Mouse (Mus musculus): ENCODE results near the gene Mrps24.

Gene Mrps24

DNA sequence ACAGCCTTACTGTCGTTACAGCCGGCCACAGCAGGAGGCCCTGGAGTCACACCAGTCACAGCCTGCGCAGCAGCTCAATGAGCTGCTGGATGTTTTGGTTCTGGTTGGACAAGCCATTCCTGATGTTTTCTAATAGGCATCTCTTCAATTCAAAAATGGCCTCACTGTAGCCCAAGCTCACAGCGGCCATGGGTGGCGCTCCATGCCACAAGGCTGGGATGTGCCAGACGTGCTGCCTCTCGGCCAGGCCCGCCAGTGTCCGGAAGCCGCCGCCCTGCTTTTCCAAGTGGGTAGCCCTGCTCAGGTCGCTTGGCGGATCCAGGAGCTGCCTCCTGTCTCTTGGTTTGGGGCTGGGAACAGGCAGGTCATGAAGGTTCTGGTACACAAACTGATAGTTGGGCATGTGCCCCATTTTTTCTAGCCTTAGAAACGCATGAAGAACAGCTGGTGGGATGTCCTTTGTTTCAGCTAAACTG, at the start of gene Mrps24:
Mrps24 (minus strand) TSS at position 51 of the 476 bp plus-strand sequence.
- no peak for DNase-seq

DNA sequence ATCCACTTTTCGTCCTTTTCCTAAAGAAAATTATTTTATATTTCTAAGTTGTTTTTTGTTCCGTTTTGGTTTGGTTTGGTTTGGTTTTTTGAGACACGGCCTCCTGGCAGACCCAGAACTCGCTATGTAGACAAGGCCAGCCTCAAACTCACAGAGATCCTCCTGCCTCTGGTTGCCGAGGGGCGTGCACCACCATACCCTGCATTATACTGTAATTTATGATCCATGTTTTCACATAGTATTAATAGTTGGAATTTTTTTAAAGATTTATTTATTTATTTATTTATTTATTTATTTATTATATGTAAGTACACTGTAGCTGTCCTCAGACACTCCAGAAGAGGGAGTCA, 47.1 kb upstream of the Mrps24 start:
- no peak for DNase-seq

DNA sequence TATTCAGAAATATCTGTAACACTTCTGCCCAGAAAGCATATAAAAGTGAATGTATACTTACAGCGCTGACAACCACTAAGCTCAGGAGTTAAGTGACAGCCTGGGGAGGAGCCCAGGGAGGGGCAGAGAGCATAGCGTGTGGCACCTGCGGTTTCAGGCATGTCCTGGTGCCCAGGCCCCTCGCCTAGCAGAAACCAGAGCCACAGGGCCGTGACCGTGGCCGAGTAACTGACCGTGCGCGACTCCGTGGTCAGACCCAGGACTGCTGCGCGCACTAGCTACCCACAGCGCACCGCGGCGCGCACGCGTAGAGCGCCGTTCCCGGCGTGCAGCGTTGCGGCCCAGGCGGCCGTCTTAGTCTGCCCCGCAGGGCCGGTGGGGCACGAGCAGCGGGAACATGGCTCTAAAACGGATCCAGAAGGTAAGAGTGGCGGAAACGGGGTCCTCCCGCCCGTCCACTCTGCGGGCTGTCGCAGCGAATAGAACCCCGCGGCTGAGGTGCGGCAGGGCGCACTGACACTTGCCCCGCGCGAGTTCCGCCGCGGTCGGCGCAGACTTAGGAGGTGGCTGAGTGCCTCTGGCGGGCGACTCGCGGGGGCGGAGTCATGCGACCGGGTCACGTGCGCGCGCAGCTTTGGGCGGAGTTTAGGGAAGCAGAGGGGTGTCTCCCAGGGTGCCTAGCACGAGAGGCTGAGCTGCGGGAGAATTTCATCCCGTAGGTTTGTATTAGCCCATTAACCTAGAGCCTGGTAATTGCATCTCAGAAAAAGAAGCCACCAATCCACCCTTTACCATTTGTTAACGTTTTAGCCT, 46.5 kb upstream of the Mrps24 start, which contains the start of gene Urgcp:
Urgcp (minus strand) TSS at position 557 of the 813 bp plus-strand sequence.
- DNase-seq = peak; percentile 92 to 95

DNA sequence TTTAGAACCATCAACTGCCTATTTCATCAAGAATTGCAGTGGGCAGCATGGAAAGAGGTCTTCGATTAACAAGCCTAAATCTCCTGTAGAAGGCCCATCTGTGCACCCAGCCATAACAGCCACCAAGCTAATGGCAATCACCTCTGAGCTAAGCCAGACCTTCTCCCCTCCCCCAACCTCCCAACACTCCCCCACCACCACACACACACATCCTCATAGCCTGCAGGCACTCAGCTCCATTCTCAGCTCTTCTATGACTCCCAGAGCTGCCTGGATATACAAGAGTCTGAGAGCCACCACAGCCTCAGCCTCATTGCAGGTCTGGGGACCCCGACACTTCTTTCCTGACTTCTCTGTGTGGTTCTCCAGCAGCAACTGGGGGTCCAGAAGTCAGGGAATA, 38.3 kb upstream of the Mrps24 start:
- DNase-seq = no peak

DNA sequence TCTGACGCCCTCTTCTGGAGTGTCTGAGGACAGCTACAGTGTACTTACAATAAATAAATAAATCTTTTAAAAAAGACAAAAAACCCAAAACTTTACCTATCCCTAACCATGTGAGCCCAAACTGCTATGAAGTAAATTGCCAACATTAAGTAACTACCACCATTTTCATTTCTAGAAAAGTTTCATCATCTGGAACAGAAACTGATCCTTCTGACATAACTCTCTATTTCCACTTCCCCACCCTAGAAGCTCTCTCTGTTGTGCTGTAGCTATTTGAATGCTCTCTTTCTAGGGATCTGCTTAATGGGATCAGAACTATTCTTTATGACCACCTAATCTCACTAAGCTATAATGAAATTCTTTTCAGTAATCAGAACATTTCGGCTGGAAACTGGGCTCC, 29.5 kb upstream of the Mrps24 start:
- no peak for DNase-seq

DNA sequence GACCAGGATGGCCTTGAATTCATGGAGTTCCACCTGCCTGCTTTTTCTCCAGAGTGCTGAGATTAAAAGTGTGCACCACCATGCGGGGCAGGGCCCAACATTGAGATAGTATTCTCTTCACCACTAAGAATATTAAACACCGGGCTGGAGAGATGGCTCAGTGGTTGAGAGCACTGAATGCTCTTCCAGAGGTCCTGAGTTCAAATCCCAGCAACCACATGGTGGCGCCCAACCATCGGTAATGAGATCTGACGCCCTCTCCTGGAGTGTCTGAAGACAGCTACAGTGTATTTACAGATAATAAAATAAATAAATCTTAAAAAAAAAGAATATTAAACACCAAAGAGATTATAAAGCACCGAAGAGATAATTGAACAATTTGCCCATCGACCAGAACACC, 26.6 kb upstream of the Mrps24 start:
- peak; percentile 29 to 56 for DNase-seq

DNA sequence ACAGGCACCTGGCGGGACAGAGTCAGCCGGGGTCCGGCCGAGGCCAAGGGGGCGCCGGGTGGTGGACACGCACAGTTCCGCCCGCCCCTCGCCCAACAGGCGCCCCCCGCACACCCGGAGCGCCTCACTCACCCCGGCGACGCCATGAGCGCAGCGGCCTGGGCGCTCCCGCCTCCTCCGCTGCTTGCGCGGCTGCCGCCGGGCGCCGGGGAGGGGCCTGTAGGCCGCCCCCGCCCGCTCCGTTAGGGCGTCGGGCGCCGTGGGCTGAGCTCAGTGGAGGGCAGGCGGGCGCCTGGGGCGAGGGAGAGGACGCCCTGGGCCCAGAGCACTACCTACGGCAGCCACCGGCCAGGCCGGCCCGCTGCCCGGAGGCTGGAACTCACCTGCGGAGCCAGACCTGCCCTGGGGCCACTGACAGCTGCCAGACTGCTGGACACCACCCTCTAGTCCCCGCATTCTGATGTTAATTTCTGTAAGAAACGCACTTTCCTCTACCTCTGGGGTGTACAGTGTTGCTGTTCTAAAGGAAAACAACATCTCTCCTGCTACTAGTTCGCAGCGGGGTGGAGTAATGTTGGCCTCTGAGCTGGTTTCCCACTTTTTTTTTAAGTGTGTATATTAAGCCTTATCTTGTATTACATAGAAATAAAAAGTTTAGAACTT, 25.6 kb upstream of the Mrps24 start:
- peak; percentile 70 to 79 for DNase-seq

DNA sequence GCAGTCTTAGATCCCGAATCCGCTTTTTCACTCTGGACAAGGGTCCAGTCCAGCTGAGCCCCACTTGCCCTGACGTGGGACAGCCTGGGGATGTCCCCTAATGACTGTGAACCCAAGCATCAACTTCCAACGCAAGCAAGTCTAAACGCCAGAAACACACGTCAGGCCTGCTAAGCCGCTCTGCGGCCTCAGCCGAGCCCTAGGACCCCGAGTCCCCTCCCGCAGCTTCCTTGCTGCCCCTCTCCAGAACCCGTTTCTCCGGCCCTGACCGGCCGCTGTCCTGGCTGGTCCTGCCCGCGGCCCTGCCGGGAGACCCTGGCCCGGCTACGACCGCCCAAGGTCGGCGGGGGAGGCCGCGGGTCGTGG, 25.1 kb upstream of the Mrps24 start:
- no peak for DNase-seq

DNA sequence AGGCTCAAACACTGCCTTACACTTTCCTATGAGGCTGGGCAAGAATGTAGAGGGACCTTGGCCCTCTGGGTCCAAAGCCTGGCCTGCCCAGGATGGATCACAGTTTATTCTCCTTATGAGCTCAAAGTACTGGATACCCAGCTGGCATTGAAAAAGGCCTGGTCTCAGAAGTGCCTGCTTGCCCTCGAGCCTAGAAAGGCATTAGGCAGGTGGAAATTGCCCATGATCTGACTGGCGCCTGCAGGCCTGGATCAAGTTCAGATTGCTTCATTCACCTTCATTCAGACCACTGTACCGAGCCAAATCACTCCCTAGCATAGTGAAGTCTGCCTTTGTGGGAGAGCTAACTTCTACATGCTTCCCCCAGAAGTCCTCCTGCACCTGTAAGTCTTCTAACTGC, 24.4 kb upstream of the Mrps24 start:
- DNase-seq = no peak

DNA sequence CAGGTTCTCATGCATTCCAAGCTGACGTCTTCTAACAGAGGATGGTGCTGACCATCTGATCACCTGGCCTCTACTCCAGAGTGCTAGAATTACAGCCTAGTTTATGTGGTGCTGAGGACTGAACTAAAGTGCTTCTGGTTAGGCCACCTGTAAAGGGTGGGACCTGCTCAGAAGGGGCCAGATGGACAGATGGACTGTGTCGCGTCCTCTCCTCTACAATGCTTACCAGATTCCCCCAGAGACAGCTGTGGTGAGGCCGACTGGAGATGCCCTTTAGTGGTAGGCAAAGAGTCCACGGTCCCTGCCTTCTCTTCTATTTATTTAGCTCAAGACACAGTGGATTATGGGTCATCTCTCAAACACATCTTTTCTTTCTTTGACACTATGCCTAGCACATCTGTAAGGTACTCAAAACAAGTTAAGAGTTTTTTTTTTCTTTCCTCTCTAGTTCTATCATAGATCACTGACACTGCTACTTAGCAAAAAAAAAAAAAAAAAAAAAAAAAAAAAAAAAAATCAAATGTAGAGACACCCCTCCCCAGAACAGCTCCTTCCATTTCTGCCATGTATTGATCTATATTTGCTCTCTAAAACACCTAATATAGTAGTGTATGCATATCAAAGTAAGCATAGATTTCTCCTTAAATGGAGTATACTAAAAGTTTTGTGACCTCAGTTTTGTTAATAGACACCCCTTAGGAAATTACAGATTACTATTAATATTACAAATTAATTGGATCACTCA, 23.6 kb upstream of the Mrps24 start:
- no peak for DNase-seq

DNA sequence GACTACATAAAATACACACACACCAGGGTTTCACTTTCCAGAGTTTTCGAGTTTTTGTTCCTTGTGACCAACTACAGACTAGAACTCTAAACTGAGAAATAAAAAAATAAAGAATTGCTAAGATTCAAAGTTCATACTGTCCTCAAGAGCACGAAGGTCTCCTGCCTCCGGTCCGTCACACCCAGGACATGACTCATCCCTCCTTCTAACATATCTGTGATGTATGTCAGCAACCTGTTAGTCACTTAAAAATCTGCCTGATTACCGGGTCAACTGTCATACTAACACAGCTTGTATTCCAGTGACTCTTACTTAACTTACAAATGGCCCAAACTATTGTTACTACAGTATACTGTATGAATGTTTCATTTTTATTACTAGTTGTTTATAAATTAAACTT, 21.7 kb upstream of the Mrps24 start:
- DNase-seq = no peak

DNA sequence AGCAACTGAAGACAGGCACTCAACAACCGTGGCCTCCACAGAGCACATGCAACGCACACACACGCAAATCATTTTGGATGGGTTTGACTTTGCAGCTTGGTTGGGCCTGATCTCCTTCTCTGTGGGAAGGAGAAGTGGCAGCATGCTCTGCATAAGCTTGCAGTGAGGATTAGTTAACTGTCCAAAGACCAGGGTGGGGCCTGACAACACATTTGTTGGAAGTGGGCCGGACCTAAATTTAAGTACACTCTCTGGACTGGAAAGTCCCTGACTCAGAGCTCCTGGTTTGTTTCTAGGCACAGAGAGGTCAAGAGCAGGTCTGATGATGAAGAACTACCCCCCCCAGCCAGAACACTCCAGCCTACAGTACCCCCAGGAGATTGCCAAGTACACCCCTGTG, 18.8 kb upstream of the Mrps24 start:
- no peak for DNase-seq

DNA sequence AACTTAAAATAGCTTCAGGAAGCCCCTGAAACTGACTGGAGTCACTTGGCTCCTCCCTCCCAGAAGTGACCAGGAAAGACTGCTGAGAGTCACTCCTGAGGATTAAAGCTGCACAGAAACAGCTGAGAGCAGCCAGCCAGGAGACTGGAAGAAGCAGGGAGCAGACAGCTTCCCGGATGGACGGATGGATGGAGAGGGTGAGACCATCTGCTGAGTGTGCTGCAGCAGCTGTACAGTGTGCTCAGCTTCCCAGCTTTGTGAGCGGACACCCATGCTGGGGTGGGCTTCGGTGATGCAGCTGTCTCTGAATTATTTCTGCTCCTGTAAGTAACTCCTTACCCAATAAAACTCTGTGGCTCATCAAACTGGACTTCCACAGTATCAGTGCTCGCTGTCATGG, 16.9 kb upstream of the Mrps24 start:
- no peak for DNase-seq

DNA sequence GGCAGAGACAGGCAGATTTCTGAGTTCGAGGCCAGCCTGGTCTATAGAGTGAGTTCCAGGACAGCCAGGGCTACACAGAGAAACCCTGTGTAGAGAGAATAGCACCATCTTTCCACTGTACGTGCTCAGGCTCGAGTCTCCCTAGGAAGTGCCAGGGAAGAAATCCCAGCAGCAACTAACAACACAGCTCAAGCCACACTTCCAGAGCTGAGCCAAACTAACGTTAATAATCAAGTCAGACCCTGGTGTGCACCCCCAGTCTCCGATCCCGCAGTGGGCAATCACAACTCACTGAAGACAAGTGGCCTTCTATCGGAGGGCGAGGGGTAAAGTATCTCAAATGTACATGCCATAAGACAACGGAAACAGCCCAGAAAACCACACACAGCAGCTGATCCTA, 14.1 kb upstream of the Mrps24 start:
- DNase-seq = no peak

DNA sequence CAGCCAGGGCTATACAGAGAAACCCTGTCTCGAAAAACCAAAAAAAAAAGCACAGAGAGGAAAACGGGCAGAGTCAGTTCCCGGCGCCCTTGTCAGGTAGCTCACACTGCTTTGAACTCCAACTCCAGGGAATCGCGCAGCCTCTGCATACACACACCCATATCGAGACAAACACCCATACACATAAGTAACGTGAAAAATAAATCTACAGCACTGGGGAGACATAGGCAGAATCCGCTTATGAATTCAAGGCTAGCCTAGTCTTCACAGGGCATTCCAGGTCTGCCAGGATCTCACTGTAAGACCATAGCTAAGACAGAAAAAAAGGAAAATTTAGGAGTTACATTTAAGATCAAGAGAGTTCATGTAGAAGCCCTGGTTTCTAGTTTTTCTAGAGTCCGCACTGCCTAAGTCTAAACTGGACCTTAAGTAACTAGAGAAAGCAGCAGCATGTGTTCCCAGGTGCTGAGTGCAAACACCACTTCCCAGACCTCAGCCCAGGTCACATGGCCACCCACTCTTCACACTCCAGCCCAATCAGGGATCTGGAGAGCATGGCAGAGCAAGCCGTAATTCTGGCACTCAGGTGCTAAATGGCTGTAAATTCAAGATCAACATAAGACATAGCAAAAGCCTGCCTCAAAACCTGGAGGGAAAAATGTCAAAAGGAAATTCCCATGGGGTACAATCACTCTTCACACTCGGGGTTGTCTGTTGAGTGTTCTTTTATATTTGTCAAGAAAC, 3.3 kb upstream of the Mrps24 start:
- no peak for DNase-seq

DNA sequence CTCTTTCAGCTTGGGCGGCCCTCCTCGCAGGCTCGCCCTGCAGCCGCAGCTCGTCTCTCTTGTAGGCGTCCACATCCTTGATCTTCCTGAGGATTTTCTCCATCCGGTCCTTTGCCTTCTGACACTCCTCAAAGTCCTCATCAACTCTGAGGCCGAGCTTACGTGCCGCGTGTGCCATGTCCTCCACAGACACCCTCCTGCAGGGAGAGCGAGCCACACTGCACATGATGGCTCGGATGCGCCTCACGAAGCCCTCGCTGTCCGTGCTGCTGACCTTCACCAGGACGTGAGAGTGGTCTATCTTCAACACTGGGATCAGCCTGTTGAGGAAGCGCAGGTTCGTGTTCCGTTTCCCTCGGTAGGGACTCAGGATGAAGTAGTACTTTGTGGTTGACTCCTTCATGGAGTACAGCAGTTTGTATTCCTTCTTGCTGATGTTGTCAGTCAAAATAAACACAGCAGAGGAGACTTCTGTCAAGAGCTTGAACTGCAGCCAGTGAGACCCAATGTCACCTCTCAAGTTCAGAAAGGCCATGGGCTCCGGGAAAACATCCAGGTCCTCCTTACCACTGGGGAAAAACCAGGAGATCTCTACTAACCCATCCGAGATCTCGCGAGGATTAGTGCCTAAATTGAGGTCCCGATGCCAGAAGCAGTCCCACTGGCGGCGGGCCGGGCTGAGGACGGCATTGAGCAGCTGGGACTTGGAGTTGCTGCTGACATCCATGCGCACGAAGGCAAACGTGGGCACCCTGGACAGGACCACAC, 1.6 kb upstream of the Mrps24 start:
- DNase-seq = no peak

DNA sequence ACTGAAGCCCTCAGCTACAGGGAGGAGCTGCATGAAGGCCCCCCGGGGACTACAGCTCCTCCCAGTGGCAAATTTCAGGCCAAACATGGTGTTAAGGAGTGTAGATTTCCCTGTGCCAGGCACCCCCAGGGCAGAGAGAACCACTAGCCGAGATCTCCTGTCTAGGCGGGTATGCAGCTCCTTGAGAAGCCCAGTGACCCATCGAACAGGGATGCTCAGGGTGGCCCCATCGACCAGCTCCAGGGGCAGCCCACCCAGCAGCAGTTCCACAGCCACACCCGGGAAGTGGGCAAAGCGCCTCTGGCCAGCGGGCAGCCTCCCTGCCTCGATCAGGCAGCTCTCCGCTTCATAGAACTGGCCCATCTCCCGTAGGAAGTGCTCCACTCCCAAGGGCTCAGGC, 766 bp upstream of the Mrps24 start:
- DNase-seq = no peak

DNA sequence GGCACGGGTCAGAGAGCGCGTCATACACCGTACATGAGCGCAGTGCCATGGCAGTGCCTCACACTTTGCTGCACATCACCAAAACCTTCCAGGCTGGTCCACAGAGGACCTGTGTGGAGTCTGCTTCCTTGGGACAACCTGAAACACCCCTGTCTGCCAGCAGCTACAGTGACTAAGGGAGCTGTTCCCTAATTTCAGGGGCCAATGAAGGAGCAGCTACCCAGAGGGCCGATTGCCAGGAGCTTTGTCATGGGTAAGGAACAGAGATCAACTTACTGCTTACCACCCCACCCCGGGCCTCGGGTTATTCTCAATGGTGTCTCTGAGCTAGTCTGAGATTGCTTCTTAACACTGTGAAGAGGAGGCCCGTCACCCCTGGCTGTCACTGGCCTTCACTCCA, 301 bp downstream of the Mrps24 start:
- no peak for DNase-seq

DNA sequence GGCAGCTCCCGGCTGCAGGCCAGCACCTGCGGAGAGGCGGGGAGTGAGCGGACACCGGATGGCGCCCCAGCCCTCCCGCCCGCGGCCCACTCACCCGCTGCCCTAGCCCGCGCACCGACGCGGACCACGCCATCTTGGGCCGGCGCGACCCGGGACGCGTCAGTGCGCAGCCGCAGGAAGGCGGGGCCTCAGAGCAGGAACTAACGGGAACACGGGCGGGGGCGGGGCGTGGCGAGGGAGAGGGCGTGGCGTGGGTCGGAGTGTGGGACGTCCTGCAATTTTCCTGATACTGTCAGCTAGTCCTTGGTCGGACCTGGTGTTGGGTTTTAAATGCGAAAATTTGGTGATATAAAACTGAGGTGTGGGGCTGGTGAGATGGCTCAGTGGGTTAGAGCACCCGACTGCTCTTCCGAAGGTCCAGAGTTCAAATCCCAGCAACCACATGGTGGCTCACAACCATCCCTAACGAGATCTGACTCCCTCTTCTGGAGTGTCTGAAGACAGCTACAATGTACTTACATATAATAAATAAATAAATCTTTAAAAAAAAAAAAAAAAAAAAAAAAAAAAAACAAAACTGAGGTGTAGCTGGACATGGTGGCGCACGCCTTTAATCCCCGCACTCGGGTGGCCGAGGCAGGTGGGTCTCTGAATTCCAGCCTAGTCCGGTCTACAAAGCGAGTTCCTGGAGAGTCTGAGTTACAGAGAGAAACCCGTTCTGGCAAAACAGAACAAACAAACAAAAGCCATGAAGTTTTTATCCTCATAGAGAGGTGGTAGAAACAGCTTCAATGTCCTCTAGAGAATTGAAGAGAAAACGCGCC, 7.7 kb downstream of the Mrps24 start:
- DNase-seq = peak; percentile 83 to 92

DNA sequence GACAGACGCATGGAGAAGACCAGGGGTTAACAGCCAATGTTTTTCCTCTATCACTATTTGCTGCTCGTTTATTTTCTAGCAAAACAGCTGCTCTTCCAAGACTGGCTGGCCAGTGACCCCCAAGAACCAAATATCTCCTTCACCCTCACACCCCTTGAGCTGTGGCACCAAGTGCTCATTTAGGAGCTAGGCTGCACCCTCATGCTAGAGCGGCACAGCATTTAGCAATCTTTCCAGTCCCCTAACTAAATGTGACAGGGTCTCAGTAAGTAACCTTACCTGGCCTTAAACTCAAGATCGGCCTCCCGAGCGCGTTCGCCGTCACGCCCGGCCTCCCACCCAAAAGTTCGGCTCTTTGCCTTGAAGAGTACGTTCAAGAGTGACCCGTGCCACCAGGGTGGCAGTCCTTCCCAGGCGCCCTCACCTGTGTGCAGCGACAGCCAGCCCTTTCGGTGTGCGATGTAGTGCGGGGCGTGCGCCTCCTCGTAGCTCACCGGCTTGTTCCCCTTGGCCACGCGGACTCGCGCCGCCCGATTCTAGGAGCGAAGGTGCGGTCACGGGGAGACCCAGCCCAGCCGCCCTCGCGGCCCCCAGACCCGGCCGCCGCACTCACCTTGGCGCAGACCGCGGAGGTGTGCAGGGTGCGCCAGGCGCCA, 8.5 kb downstream of the Mrps24 start:
- peak in 1 of 2 experiments; percentile 56 for DNase-seq

DNA sequence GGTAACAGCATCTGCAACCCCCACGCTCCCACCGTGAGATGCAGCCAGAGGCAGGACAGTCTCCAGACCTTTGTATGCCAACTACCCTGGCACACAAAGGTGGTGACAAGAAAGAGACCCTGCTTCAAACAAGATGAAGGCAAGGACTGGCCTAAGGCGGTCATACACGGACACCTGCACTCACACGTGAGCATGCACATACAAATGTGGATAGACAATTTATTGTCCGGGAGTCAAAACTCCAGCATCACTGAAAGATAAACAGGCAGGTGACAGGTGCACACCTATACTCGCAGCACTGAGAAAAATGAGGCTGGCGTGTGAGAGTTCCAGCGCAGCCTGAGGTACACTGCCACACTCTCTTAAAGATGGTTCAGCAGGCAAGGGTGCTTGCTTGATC, 9.5 kb downstream of the Mrps24 start:
- no peak for DNase-seq
